Mouse (Mus musculus): ENCODE measurements around the gene Tspyl3. TPM values are rescaled to one million over a fixed set of nuclear protein-coding genes. Genes with fewer than 3 reads are reported as not detected.

Gene Tspyl3
- total RNA-seq, 4 experiments from 2014 or later, result 22.1 to 24.5 (median 23.5) TPM

DNA sequence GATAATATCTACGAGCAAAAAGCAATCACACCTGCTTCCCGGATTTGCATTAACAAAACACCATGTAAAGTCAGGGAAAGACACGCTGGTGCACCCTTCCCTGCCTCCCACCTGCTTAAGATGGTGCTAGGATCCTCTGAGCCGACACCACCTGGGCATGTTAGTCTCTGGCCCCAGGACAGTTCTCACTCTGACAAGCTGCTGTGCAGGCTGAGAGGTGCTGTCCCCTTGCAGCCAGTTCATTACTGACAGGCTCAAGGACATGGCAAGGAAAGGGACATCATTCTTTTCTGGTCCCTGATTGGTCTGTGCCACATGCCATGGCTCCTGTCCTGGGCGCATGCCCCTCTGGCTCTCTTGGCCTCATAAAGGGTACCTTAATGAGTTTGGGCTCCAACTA lies 3.3 kb upstream of the Tspyl3 start:
- DNase-seq (ENCODE audit: low spot score in 2 of 2), result no peak

DNA sequence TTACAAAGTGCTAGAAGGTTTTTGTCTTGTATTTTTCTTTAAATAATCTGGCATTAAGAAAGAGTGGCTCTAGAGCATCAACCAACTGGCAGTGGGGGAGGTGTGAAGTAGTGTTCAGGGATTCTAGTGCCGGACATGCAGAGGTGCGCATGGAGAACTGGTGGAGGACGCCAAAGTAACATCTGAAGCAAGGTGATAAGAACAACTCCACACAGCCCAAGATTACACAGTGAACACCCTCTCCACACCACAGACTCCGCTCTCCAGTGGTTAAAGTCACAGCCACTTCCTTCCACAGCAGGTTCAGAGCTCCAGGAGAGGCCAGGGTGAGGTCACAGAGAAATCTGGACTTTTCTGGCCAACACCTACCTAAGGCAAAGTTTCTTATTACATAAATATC lies 2.7 kb upstream of the Tspyl3 start:
- no peak for DNase-seq (ENCODE audit: low spot score in 2 of 2)

DNA sequence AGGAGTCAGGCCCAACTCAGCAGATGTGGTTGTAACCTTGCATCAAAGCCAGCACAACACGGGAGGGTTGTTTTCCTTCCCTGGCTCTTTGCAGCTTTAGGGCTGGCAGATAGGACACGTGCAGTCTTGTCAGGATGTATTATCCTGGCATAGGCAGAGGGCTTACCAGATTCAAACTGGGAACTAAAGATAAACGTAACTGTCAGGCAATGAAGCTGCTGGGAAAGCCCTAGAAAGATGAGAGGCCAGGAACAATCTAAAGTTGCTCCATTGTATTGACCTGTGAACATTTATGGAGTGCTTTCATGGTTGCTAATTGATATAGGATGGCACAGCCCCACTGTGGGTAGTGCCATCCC lies 333 bp upstream of the Tspyl3 start:
- DNase-seq (ENCODE audit: low spot score in 2 of 2), result no peak

DNA sequence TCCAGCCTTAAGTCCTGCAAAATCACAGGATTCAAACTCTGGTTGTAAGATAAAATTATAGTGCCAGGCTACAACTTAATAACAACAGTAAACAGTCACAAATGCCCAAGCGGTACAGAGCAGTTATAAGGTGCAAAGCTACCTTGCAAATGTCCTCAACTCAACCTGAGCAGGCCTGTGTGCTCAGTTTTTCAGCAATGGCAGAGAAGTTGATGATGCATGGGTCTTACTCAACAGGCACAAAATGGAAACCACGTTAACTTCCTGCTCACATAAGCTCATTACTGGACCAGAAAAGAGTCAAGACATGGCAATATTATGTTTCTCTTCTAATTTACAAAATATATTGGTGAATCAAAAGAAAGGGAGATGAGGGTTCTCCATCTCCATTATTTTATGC lies 2.7 kb downstream of the Tspyl3 start:
- DNase-seq (ENCODE audit: low spot score in 2 of 2), result no peak

DNA sequence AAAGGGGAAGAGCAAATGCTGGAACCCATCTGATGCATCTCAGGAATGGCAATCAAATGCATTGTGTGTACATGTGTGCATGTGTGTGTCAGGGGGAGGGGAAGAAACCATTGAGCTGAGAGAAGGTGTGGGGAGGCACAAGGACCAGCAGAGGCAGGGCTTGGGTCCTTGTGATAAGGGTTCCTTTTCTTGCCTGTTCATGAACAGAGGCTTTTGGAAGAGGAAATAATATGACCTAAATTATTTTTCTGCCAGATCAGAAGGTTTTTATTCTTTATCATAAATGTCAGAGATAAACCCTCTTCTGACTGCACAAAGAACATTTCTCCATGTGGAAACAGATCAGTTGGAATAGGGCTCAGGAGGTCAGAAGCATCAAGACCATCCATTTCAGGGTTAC lies 3.1 kb downstream of the Tspyl3 start:
- DNase-seq (ENCODE audit: low spot score in 2 of 2), result no peak

DNA sequence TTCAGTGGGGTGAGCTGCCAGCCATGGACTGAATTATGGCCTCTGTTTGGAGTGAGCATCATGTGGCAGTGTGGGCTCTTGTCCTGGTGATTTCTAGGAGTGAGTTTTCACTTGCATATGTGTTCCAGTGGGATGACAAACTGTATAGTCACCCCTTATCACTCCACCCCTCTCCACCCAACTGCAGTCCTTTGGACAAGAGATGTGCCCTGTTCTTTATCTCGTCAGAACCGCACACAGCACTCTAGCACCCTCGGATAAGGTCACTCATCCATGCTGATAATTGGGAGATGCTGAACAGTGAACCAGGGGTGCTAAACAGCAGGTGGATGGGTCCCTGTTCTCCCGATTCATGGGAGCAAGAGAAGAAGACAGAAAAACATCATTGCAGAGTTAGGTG lies 3.6 kb downstream of the Tspyl3 start:
- DNase-seq (ENCODE audit: low spot score in 2 of 2), result no peak

DNA sequence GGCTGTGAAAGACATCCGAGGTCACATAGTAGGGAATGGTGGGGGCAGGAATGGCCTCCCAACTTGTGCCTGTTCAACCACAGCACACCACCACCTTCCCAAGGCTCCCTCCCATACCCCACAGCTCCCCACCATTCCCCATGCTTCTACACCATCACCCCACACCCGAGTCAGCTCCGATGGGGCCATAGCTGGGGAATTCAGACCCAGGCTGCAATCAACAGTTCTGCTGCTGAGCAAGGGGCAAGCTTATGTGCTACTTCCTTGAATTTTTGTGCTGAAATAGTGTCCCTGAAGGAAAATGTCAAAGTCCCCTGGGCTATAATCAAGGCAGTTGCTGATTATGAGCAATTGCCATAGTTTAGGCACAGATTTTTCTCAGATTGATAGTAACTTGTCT lies 6.7 kb downstream of the Tspyl3 start:
- no peak for DNase-seq (ENCODE audit: low spot score in 2 of 2)

DNA sequence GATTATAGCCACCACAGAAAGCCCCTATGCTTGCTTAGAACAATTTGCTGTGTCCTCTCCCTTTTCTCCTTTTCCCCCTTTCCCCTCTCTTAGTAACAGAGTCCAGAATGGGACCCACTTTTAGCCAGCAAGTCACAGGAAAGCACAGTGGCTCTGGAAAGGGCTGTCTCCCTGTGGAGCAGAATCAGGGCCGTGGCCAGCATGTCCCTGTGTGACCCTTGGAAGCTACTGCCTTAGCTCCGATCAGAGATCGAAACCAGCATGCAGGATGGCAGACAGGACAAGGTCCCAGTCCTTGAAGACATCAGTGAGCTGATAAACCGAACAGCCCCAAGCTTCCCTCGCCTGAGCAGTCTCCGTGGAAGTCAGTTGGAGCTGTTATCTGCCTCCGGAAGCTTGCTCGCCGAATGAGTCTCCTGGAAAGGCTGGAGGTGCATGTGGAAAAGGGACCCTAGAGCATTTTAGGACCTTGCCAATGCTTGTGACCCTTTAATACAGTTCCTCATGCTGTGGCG lies 7.4 kb downstream of the Tspyl3 start:
- DNase-seq (ENCODE audit: low spot score in 2 of 2), result no peak

DNA sequence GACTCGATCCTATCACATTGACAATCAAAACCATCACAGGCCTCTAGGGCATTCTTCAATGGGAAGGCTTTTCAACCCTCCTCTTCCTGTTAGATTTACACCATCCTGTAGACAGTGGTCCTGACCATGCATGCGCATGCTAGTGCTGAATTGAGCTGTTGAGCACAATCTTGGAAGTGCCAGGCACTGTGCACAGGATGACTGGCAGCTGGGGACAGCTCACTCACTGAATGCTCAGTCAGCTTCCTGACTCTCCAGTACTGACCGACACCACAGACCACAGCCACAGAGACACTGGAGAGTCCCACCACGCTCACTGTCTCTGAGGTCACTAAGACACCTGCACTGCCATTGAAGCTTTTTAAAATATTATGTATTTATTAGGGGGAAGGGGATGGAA lies 9.8 kb downstream of the Tspyl3 start:
- no peak for DNase-seq (ENCODE audit: low spot score in 2 of 2)

DNA sequence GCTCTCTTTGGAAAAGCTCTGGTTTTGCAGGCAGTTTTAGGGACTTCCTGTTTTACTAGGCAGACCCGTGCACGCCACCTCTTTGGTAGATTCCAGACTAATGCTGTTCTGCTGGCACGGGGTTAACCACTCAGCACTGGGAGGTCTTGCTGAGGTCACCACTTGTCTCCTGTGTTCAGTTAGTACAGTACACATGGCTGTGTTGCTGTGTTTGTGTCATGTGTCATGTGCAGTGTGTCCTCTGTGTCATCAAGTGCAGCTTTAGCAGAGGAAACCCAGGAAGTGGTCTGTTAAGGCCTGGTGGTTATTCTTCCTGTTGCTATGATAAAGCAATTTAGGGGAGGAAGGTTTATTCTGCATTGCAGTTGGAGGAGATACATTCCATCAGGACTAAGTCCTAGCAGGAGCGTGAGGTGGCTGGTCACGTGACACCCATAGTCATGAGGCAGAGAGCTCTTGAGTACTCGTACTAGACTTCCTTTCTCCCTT lies 10.4 kb downstream of the Tspyl3 start:
- DNase-seq (ENCODE audit: low spot score in 2 of 2), result no peak

DNA sequence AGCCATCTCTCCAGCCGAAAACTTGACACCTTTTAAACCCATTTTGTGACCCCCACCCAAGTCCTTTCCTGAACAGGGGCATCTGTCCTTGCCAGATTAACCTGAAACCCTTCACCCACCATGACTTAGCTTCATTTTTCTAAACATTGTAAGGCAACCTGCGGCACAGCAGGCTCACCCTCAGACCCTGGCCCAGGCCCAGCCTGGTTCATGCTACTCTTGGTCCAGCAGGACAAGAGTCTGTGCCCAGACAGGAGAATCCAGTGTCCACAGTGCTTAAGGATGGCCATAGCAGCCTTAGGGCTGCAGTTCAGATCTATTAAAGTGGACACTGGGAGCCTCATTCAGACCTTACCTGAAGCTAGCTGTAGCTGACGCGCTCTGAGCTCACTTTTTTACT lies 11.9 kb downstream of the Tspyl3 start:
- no peak for DNase-seq (ENCODE audit: low spot score in 2 of 2)

DNA sequence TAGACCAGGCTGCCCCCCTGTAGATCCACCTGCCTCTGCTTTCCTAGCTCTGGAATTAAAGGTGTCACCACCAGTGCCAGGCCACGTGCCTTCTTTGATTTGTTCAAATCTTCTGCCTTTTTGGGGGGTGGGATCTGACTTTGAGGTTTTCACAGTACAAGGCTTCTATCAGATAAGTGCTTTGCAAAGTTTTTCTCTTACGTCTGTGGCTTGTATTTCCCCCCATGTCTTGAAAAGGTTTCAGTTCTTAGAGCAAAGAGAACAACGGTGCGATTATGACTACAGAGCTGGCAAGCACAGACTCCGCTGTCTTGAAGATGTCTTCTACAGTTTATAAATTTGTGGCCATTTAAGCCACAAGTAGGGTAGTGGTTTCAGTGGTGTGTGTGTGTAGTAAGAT lies 13.8 kb downstream of the Tspyl3 start:
- DNase-seq (ENCODE audit: low spot score in 2 of 2), result no peak

DNA sequence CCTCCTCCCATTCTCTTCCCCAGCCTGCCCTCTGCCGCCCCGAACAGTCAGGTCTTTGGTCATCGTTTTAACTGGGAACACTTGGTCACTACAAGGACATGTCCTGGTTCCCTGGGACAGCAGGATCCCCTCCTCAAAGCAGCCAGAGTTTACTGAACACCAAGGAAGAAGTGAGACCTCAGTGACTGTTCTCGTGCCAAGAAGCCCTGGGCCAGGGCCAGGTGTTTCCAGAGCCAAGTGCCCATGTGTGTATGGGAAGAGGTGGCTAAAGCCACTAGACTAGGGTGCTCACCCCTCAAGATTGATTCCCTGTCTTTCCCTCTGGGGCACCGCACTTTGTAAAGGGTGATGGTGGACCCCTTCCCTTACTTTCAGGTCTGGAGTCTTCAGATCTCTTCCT lies 16.0 kb downstream of the Tspyl3 start:
- no peak for DNase-seq (ENCODE audit: low spot score in 2 of 2)

DNA sequence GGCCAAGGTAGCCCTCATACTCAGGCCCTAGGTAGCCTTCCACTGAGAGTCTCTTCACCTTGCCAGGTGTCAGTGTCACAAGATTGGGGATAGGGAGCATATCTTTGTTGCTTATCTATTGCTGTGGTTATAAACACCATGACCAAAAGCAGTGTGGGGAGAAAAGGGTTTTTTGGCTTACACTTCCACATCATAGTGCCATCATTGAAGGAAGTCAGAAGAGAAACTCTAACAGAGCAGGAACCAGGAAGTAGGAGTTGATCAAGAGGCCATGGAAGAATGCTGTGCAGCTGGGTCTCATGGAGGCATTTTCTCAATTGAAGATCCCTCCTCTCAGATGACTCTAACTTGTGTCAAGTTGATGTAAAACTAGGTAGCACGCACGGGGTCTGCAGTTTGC lies 17.1 kb downstream of the Tspyl3 start:
- no peak for DNase-seq (ENCODE audit: low spot score in 2 of 2)

DNA sequence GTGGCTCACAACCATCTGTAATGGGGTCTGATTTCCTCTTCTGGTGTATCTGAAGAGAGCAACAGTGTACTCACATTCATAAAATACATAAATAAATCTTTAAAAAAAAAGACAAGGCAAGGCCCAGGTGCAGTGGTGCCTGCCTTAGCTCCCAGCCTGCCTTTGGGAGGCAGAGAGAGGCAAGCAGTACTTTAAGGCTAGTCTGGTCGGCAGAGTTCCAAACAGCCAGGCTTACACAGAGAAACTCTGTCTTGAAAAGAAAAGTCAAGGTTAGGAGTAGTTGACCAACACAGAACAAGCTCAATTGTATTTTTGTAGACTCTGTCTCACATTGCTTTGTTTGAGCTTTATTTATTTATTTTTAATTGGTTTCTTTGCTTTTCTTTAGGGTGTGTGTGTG lies 22.5 kb downstream of the Tspyl3 start:
- no peak for DNase-seq (ENCODE audit: low spot score in 2 of 2)

DNA sequence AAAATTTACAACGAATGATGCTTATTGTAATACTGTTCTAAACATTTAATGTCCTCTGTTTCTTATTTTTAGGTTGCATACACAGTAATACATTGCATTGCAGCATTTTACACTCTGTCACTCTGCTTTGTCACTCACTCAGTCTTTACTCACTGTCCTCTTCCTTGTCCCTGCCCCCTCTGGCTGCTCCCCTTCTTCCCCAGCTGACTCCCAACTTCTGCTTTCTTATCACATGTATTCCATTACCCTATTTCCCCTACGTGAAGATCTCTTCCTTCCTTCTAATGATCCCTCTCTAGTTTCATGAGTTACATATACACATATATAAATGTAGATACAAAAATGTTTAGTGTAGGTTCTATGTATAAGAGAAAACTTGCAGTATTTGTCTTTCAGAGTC lies 26.1 kb downstream of the Tspyl3 start:
- no peak for DNase-seq (ENCODE audit: low spot score in 2 of 2)

DNA sequence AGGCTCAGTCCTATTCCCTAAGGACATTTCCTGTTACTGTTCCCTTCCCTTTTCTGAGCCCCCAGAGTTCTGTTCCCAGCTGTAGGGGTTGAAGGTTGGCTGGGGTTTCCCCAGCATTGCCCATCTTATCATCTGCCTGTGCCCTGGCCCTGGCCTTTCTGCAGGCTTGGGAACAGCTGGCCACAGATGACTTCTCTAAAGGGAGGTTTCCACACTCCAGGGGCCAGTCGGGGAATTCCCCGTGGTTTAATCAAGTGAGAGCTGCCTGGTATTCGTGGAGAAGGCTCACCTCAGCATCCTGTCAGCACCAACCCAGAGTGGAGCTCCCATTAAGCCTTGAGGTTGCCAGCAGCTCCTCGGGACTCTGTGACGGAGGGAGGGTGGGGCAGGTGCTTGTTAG lies 26.8 kb downstream of the Tspyl3 start:
- DNase-seq (ENCODE audit: low spot score in 2 of 2), result no peak

DNA sequence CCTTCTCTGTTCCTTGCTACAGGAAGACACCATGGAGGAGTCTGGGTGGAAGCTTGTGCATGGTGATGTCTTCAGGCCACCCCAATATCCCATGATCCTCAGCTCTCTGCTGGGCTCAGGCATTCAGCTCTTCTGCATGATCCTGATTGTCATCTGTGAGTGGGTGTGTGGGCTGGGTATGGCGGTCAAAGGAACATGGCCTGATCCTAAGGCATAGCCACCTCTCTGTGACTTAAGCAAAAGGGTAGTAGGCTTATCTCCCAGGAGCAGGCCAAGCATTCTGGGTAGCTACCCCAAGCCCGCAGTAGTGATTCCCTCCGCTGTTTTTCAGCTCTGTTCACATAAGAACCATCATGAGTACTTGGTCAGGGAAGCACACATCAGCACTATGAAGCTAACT lies 31.0 kb downstream of the Tspyl3 start:
- DNase-seq (ENCODE audit: low spot score in 2 of 2), result no peak

DNA sequence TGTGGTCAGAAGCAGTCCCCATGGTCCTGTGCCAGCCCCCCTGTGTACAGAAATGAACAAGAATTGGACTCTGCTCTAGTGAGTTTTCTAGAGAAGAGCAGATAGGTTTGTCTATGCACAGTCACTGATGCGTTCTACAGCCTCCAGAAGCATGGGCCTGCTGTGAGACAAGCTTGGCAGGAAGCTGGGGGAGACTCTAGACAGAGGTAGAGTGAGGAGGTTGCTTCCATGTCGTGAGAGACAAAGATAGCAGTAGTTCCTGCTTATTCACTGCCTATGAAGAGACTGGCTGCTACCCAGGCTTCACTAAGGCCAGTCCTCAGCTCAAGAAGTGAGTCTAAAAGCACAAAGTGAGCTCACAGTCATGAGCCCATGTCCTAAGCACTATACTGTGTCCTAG lies 34.0 kb downstream of the Tspyl3 start:
- no peak for DNase-seq (ENCODE audit: low spot score in 2 of 2)

DNA sequence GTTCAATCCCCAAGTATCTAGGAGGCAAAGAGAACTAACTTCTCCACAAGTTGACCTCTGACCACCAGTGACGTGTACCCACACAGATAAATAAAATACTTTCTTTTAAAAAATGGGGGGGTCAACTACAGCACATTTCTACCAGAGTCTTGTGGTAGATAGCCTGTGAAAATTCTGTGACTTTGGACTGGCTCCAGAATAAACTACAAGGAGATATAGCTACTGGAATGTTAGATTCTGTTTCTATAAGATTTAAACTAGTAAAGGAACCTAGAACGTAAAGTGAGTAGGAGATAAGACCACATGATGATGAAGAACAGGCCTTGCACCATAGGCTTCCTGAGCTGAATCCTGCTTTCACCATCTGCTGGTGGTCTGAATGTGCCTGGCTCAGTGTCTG lies 37.4 kb downstream of the Tspyl3 start:
- DNase-seq (ENCODE audit: low spot score in 2 of 2), result no peak

DNA sequence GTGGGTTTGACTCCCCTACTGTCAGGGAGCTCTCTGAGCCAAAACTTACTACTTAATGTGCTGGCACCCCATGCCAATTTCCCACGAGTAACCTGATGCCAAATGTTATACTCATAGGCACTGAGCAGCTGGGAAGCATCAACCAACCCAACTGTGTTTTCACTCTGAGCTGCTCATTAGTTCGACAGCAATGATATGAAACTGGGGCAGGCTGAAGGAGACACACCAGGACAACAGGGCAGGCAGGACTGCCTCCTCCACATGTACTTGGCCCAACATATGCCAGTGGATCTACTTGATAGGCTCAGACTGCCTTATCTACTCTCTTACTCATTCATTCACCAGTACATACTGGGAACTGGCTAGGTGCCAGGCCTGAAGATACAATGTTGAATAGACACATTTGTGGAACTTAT lies 39.1 kb downstream of the Tspyl3 start:
- peak; percentile 74 to 86 for DNase-seq (ENCODE audit: low spot score in 2 of 2)

DNA sequence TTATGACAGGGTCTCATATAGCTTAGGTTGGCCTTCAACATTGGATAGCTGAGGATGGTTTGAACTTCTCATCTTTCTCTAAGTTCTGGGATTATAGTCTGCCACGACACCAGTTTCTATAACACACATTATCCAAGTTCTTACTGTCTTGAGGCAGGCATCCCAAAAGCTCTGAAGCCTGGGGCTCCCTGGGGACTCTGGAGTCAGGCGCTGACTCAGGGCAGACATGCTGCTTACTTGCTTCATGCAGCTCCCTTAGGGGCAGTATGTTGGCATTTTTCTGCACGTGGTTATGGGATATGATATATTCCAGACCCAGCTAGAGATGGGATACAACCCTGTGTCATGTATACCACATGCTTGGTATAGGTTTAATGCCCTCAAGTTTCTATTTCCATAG lies 45.3 kb downstream of the Tspyl3 start:
- DNase-seq (ENCODE audit: low spot score in 2 of 2), result no peak

DNA sequence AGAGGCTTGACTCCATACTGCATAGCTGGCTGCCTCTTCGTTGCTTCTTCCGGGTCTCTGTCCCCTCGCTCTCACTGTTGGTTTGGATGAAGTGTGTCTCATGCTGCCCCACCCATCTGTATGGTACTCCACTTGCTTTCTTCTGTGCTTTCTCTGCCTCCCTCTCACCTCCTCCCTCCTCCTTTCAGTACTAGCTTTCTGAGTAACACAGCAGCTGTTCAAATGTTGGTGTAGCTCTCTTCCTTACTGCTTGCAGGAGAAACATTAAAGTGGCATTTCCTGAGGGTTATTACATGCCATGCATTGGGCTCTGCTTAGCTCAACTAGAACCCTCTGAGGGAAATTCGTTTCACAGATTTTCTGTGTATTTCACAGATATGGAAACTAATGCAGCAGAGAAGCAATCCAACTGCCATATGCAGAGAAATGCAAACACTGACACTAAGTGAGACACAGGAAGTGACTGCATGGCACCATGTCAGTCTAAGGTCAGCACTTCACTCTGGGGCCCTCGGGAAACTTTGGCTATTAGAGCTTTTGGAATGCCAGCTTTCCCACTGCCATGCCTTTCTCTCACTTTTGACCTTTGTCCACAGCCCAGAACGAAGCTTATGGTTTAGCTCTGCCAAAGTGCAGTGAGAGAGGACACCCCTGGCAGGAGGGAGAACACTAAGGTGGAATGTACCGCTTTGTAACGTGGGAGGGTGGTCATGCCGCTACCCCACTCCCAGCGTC lies 45.9 kb downstream of the Tspyl3 start:
- DNase-seq (ENCODE audit: low spot score in 2 of 2), result no peak

DNA sequence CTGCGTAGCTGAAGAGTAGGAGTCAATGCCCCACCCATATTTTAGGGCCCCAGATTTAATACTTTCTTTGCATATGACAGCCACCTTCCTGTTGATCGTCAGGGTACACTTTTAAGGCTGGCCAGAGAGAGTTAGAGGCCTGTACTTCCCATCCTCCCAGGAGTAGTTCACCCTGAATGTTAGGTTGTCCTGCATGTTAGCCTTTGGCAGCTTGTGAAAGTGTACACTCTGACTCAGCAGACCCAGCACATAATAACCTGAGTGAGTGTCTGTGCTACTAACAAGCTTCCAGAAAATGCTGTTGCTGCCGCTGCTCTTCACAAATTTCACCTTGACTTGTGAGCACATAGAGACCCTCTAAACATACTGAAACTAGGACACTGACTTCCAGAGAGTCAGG lies 48.1 kb downstream of the Tspyl3 start:
- DNase-seq (ENCODE audit: low spot score in 2 of 2), result no peak

Data from layer of hippocampus, adult 8-10 months (tissue).